Mouse (Mus musculus) T-cell, adult 2 months (primary cell): ENCODE results near the gene Hivep3.

Experiments used
- DNase-seq: peaks from one replicate; pipeline ENCODE4 v3.0.0; 2022; ENCODE audit warnings: low spot score

Gene Hivep3

GRCm38 (mm10) chr4:119977817-119978491, 244.4 kb downstream of the Hivep3 start:
- no peak for DNase-seq

GRCm38 (mm10) chr4:119979238-119979829, 245.8 kb downstream of the Hivep3 start:
- DNase-seq: no peak

DNA sequence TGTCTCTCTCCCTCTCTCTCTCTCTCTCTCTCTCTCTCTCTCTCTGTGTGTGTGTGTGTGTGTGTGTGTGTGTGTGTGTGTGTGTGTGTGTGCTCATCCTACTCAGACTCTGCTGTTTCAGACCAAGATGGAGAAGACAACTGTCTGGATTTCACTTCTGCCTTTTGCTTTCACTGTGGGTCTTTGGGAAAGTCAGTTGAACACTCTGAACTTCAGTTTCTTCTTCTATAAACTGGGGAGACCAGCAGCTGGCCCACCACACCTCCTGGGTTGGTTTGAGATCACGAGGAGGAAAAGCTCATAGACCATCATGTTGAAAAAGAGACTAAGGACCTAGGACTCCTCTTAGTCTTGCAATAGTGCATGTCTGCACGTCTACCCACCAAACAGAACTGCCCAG, 246.3 kb downstream of the Hivep3 start:
- DNase-seq: no peak

DNA sequence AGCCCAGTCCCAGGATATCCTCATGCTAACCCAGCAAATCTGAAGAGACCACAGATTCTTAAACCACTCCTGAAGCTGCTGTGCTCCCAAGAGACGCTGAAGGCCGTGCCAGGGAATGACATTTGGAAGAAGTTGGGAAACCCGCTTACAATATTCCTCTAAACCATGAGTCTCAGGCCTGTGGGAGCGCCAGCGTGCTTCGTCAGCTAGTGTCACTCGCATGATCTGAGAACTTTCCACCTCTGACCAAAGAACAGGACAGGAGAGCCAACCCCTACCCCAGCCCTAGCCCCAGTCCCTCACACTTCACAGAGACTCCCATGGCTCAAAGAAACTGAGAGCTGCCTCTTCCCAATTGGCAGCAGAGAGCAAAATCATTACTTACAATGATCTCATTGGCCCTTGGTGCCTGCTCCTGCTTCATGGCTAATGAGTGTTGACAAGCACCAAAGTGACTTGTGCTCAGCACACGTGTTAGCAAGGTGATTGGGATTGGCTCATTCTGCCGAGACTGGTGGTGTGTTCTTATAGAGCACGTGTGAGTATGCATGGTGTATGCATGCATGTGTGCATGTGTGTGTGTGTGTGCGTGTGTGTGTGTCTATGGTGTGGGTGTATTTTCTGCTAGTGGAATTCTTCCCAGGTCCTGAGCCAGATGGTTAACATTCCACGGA, 247.6 kb downstream of the Hivep3 start:
- DNase-seq: no peak

- no peak for DNase-seq
Observed at GRCm38 (mm10) chr4:119986065-119986464, 252.5 kb downstream of the Hivep3 start.

DNA sequence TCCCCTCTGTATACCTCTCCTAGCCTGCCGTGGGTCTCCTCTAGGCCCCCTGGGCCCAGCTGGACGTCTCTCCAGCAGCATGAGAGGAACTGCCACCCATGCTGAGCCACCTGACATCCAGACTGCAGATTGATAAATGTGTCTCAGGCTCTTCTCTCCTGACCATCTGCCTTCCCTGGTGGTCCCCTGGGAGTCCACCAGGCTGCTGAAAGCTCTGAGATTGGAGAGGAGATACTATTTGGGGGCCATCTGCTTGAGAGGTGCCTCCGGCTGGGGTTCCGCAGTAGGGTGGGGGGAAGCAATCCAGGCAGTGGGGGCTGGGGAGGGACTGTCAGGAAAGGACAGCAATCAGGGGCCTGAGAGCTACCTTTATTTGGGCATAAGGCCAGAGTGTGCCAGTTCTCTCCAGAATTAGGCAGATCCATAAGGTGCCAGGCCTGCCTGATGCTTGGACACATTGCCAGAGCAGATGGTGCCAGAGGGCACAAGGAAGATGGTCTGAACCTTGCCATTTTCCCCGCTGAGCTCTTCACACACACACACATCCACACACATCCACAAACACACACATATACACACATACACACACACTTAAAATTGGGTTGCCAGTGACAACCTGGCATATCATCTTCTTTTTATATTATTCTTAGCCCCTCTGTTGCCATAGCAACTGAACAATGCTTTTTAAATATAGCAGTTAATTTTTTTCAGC, 253.2 kb downstream of the Hivep3 start:
- no peak for DNase-seq

DNA sequence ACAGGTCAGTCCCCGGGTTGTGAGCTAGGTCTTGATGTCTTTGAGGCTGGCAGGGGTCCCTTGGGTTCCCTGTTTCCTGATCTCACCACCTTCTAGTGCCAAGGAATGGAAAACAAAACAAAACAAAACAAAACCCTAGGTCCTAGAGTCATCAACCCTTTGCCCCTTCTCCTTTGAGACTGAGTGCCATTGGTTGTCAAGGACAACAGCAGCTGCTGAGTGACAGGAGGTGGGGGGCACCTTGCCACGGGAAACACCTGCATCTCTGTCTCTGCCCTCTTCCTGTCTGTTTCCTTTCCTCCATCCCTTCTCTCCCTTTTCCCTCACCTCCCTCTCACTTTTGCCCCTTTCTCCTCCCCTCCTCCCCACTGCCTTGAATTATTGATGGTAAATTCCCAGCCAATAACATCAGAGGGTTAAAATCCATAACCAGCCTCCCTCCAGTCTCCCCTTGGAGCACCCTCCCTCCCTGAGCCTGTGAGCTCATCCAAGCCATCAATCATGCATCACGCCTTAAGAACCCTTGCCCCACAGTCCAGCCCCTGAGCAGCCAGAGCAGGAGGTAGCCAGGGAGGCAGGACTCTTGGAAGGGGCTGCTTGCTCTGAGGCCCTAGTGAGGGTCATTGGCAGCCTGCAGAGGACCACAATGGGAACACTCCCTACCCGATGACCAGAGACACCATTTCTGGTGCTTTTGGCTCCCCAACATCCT, 253.9 kb downstream of the Hivep3 start:
- no peak for DNase-seq

DNA sequence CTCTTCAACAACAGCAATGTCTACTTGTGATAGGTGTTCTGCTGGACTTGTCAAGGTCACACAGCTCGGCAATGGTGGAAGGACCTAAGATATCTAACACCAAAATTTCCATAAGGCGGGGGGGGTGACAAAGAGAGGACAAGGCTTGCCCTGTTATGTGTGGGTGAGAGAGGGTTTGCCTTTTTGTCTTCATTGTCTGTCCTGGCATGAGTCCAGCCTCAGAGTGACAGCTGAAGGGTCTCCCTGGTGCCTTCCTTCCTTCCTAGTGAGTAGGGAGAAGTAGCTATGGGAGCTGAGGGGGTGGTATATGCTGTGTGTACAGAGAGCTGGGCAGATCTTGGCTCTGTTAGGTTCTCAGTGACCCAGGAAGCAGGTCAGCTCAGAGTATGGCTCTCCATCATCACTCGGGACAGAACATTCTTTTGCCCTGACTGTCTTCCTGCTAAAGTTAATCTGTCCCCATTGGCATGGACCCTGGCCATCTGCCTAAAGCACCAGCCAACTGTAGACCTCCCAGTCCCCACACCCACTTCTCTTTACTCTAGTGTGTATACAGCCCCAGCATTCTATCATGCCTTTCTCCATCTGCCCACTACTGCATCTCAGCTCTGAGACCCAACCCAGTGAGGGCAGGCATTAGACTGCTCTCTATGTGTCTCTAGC, 255.6 kb downstream of the Hivep3 start:
- DNase-seq: no peak

GRCm38 (mm10) chr4:119990346-119990745, 256.8 kb downstream of the Hivep3 start:
- no peak for DNase-seq

- no peak for DNase-seq
Observed at GRCm38 (mm10) chr4:119990841-119991240, 257.3 kb downstream of the Hivep3 start.

DNA sequence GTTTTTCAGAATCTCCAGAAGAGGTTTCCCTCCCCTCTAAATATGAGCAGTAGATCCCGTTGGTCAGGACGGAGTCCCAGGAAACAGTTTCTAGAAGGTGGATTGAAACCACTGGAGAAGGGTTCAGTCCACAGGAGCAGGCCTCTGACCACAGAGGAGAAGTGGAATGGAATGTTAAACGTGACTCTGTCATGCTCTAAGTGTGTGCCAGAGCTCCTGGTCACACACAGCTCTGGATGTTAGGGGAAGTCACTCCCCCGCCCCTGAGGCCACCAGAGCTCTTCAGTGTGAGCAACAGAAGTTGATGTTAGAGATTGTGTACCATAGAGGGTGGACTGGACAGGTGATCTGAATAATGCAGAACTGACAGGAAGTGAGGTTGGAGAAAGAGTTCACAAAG, 258.2 kb downstream of the Hivep3 start:
- no peak for DNase-seq

GRCm38 (mm10) chr4:119996377-119996776, 262.8 kb downstream of the Hivep3 start:
- DNase-seq: no peak

- DNase-seq: no peak
Observed at GRCm38 (mm10) chr4:119997351-119997750, 263.8 kb downstream of the Hivep3 start.

- no peak for DNase-seq
Observed at GRCm38 (mm10) chr4:119998911-119999310, 265.3 kb downstream of the Hivep3 start.

DNA sequence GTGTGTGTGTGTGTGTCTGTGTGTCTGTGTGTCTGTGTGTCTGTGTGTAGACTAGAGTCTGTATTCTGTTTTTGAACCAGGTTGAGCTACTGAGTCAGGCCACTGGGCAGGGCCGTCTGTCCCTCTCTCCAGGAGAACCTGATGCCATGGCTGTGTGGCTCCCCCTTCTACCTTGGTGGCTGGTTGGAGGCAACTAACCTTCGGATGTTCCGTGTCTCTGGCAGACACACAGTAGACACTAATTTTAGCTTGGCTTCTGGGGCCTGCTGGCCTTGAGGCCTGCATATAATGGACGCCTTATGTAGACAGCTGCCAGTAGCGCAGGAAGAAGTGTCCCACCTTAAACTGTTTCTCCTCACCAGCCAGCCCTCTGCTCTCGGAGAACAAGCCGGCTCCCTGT, 267.3 kb downstream of the Hivep3 start:
- DNase-seq: no peak

- no peak for DNase-seq
Observed at GRCm38 (mm10) chr4:120003006-120003405, 269.4 kb downstream of the Hivep3 start.

- no peak for DNase-seq
Observed at GRCm38 (mm10) chr4:120006046-120006445, 272.5 kb downstream of the Hivep3 start.

DNA sequence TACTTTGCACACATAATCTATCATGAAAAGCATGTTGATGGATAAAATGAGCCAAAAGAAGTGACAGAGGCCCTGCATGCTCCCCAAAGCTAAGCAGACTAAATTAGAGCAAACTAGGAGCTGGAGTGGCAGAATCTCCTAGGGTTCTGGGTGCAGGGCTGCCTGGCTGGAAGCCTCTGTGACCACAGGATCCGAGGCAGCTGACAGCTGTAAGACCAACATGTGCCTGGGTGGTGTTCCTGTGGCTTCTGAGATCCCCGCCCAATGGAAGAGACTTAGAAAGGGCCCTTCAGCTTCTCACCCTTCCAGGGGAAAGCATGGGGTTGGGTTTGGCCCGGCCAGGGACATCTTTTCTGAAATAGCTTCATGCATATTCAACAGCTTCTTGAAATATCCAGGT, 274.3 kb downstream of the Hivep3 start:
- no peak for DNase-seq

- no peak for DNase-seq
Observed at GRCm38 (mm10) chr4:120009151-120009550, 275.6 kb downstream of the Hivep3 start.

GRCm38 (mm10) chr4:120011788-120012187, 278.2 kb downstream of the Hivep3 start:
- no peak for DNase-seq

- no peak for DNase-seq
Observed at GRCm38 (mm10) chr4:120012891-120013290, 279.3 kb downstream of the Hivep3 start.

- DNase-seq: no peak
Observed at GRCm38 (mm10) chr4:120018426-120018825, 284.8 kb downstream of the Hivep3 start.
